Mouse (Mus musculus) adrenal gland, postnatal 4 days (tissue): ENCODE results near the gene Slc35g3. TPM values are rescaled to one million over a fixed set of nuclear protein-coding genes. Genes with fewer than 3 reads are reported as not detected.
A peak's percentile ranks its signal among the peaks of the same experiment; 100 is the strongest.
"Not testable (repeated sequence)": the region's sequence is repeated elsewhere in the genome, so short reads cannot be mapped to it uniquely, and the experiment has no call there.

ENCODE experiments used
- DNase-seq, 2 experiments: peaks; one replicate each; pipeline ENCODE4 v3.0.0; 2021 to 2022; ENCODE audit warnings: low spot score in 2 of 2, mixed read lengths in 2 of 2
- total RNA-seq, 2 experiments: library from RNA; stranded (reverse); gene quantifications; 2 replicates each; pipeline ENCODE4 v1.2.3; 2021

Gene Slc35g3
- total RNA-seq, 2 experiments from 2014 or later: not detected

- no peak for DNase-seq
These were observed 4.3 kb downstream of the Slc35g3 start for GRCm38 (mm10) chr11:69757303-69758089.

DNA sequence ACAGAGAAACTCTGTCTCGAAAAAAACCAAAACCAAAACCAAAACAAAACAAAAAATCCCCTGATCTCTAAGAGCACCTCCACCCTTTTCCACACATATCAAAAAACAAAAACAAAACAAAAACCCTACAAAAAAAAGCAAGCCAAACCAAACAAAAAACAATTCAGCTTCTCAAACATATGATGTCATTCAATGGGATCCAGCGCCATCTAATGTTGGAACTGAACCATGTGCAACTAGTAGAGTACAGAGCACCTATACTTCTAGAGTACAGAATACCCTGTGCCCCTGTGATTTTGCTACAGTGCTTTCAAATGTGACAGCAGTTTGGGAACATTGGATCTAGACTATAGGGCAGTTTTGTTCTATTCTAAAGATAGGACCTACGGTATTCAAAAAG, 7.1 kb downstream of the Slc35g3 start:
- no peak for DNase-seq

GRCm38 (mm10) chr11:69754233-69754632, 7.5 kb downstream of the Slc35g3 start:
- no peak for DNase-seq

- DNase-seq: no peak
These were observed 9.1 kb downstream of the Slc35g3 start for GRCm38 (mm10) chr11:69752686-69753085.

- DNase-seq: no peak
These were observed 10.1 kb downstream of the Slc35g3 start for GRCm38 (mm10) chr11:69751635-69752034.

DNA sequence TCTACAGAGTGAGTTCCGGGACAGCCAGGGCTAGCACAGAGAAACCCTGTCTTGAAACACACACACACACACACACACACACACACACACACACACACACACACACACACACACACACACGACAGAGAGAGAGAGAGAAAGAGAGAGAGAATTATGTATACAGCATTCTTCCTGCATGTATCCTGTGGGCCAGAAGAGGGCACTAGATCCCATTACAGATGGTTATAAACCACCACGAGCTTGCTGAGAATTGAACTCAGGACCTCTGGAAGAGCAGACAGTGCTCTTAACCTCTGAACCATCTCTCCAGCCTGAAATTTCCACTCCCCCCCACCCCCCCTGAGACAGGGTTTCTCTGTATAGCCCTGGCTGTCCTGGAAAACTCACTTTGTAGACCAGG, 30.4 kb downstream of the Slc35g3 start:
- not testable (repeated sequence) for DNase-seq

- DNase-seq: peak in 1 of 2 experiments; percentile 36
These were observed 32.7 kb downstream of the Slc35g3 start for GRCm38 (mm10) chr11:69729063-69729462.

DNA sequence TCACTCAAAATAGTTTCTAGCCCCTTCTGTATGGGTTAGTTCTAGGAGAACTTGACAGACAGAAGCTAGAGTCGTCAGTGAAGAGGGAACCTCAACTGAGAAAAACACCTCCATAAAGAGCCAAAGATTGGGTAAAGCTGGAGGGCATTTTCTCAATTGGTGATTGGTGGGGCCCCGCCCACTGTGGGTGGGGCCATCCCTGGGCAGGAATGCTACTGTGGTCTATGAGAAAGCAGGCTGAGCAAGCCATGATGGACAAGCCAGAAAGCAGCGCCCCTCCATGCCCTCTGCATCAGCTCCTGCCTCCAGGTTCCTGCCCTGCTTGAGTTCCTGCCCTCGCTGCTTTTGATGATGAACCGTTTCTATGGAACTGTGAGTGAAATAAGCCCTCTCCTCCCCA, 35.8 kb downstream of the Slc35g3 start:
- no peak for DNase-seq

- DNase-seq: no peak
These were observed 38.7 kb downstream of the Slc35g3 start for GRCm38 (mm10) chr11:69723074-69723473.

GRCm38 (mm10) chr11:69720852-69721251, 40.9 kb downstream of the Slc35g3 start:
- no peak for DNase-seq

- DNase-seq: no peak
These were observed 42.3 kb downstream of the Slc35g3 start for GRCm38 (mm10) chr11:69719423-69719822.

GRCm38 (mm10) chr11:69718661-69719060, 43.1 kb downstream of the Slc35g3 start:
- no peak for DNase-seq

GRCm38 (mm10) chr11:69716953-69717352, 44.8 kb downstream of the Slc35g3 start:
- DNase-seq: no peak

DNA sequence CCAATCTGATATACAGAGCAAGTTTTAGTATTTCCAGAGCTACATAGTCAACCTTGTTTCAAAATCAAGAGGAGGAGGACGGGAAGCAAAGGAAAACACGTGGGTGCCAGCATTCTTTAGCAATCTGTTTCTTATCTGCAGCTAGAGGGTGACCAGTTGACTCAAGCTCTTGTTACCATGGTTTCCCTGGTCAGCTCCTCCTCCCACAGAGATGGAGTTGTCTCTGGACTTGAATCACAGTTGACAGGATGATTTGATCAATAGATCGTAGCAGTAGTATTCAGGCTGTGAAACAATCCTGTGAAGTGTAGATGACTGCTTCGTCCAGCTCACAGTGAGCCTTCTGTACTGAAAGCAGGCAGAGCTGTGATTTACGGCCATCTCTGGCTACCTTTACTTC, 45.8 kb downstream of the Slc35g3 start:
- DNase-seq: no peak

DNA sequence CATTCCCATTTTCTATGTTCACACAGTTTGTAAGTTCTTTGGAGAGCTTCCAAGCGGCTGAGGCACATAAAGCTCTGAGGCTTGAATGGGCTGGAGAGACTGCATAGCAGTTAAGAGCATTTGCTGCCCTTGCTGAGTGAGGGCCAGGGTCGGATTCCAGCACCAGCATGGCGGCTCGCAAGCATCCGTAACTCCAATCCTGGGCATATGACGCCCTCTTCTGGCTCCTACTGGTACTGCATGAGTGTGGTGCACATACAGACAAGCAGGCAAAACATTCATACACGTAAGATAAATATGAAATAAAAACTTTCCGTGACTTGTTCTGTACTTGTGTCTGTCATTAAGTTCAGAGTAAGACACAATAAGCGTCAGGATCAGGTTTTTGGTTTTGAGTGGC, 46.3 kb downstream of the Slc35g3 start:
- DNase-seq: no peak

GRCm38 (mm10) chr11:69714636-69715329, 47.0 kb downstream of the Slc35g3 start:
- no peak for DNase-seq

- DNase-seq: no peak
These were observed 48.7 kb downstream of the Slc35g3 start for GRCm38 (mm10) chr11:69712954-69713672.

DNA sequence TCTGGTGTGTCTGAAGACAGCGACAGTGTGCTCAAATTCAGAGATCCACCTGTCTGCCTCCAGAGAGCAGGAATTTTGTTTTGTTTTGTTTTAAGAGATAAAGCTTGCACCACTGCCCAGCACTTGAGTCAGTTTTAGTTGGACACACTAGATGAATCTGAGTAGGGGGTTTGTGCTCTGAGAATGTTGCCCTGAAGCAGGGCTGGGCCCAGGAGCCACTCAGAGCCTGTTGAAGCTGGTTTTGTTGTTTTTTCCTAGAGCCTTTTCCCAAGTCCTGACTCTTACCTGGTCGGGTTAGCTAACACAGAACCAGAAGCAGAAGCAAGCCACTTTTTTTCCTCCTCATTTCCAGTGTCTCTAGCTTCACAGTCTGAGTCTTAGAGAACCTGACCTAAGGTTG, 50.7 kb downstream of the Slc35g3 start:
- no peak for DNase-seq

- no peak for DNase-seq
These were observed 51.3 kb downstream of the Slc35g3 start for GRCm38 (mm10) chr11:69710470-69710869.
